Mouse (Mus musculus): ENCODE measurements at regions not wholly inside any gene's neighbourhood (a gene's known extent, or its start where the extent isn't known, plus 50 kb on each side); places are given as distances from the start of the nearest gene placed in this dataset.

DNA sequence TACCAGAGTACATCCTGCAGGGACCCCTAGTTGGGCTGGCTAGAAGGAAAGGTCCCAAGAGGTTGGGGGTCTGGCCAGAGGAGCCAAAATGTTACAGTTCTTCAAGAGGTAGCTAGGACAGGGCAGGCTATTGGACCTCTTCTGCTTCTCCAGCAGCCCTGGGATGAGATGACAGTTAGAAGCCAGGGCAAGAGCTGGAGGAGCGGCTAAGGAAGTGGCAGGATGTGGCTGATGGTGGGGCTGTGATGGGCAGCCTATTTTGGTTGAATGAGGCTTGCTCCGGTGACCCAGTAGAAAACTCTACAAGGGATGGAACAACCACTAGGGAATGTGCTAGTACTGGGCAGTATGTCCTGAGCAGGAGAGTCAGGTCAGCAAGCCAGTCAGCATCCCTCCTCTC, 82.8 kb downstream of the Ddx11 start:
- in situ Hi-C loops (cut with MboI; ENCODE audit: low sequenced_read_pairs): loop anchor here (10.0 to 25.0 kb wide), 2 partner anchors 51 to 344 kb away; no protein-coding TSS in a partner anchor

DNA sequence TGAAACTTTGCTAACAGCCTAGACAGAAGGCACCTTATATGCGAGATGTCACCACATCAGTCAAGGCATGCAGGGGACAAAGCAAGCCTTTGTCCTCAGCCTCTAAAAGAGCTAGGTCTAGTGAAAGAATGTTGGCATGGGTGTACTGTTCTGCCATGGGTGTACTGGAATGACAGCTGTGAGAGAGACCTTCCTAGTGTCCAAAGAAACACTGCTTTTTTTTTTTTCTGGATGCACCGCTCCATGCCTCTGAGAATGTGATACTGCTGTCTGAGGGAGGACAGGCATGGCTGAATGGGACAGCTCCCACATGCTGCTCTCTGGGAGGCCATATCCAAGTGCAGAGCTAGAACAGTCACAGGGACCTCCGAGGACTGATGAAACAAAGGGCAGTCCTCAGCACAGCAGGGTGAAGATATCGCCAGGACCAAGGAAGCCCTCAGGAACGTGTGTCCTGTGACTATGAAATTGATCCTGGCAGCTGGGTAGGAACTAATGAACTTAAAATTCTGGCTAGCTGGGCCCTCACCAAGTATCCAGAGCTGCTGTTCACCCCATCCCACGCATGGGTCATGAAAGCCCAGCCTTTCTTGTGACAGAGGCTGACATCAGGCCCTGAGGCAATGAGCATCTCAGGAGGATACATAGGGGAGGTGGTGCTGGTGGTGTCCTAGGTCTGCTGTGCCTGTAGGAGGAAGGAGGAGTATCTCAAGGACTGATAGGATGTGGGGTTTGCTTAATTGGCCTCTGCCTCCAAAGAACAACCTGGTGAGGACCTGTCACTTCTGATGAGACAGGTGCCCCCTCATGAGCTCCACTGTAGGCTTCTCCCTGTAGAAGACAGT, 84.6 kb downstream of the Ddx11 start:
- in situ Hi-C loops (cut with MboI; ENCODE audit: low sequenced_read_pairs): loop anchor here (10.0 to 25.0 kb wide), 2 partner anchors 53 to 346 kb away; no protein-coding TSS in a partner anchor

DNA sequence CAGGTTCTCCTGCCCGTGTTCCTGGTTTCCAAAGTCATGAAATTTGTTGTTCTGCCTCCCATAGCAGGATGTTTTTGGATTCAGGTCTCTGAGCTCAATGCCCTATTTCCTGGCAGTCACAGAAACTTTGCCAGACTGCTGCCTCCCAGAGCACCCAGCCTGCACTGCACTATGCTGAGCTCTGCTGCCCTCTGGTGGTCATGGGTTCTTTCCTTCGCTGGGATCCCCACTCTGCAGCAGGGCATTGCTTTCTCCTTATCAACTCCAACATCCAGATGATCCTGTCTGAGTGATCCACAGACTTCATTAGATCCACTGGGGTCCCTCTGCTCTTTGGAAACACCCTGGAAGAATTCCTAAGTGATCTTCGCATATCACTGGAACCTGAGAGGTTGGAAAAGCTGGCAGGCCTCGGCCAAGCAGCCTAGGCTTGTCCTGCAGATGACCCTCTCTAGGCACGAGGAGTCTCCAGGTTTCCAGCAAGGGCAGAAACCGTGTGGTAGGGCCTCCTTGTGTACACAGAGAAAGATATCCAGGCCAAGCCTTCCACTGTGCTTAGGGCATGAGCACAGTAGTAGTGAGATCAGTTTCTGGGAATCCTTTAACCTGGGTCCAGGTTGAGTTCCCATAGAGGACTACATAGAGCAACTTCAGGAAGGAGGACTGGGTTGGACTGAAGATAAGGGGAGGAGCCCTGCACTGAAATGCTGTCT, 85.6 kb downstream of the Ddx11 start:
- in situ Hi-C loops (cut with MboI; ENCODE audit: low sequenced_read_pairs): loop anchor here (10.0 to 25.0 kb wide), 2 partner anchors 54 to 347 kb away; no protein-coding TSS in a partner anchor

DNA sequence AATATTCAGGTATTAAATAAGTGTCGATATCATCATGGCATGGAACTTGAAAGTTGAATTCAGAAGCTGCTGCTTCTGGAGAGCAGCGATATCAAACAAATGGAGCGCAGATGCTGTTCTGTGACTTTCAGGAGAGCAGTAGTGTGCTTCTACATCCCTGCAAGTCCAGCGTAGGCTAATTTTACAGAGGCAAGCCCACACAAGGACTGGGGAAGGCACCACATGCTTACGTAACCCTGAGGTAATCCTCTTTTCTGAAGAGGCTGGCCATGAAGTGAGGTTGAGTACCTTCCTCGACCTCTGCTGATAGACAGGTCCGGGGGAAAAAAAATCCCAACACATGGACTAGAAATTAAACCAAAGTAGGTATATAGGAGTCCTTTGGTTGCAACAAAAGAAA, 88.2 kb downstream of the Ddx11 start:
- in situ Hi-C loops (cut with MboI; ENCODE audit: low sequenced_read_pairs): loop anchor here (25.0 kb wide), 1 partner anchor 349 kb away; no protein-coding TSS in a partner anchor

DNA sequence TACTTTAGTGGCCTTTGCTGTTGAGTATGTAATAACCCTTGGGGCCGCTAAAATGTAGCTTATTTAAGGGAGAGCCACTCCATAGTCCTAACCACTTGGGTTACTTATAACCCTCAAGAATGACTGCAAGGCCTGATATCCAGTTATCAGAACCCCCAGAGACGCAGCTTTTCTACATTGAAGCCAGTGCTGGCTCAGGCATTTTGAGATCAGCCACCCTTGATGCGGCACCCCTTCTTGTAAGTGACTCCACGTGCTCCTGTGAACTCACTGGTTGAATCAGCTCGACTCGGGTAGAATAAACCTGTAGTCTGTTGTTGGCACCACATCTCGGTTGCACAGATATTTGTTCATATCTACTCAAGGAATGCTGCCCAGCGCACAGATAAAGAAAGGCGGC, 89.3 kb downstream of the Ddx11 start:
- in situ Hi-C loops (cut with MboI; ENCODE audit: low sequenced_read_pairs): loop anchor here (25.0 kb wide), 1 partner anchor 350 kb away; no protein-coding TSS in a partner anchor

DNA sequence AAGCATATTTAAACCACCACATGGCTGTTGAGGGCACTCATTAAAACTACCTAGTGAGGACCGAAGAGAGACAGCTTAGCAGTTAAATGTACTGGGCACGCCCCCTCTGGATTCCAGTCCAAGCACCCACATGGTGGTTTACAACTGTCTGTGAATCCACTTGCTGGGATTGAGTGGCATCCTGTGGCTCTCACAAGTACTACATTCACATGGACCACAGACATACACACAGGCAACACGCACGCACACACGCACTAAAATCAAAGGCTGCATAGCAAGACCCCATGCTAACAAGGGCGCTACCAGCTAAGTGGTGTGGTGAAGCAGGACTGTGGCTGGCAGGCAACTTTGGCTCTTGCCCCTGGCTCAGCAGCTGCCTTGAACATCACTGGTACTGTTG, 95.0 kb downstream of the Ddx11 start:
- in situ Hi-C loops (cut with MboI; ENCODE audit: low sequenced_read_pairs): loop anchor here (25.0 kb wide), 1 partner anchor 356 kb away; no protein-coding TSS in a partner anchor

DNA sequence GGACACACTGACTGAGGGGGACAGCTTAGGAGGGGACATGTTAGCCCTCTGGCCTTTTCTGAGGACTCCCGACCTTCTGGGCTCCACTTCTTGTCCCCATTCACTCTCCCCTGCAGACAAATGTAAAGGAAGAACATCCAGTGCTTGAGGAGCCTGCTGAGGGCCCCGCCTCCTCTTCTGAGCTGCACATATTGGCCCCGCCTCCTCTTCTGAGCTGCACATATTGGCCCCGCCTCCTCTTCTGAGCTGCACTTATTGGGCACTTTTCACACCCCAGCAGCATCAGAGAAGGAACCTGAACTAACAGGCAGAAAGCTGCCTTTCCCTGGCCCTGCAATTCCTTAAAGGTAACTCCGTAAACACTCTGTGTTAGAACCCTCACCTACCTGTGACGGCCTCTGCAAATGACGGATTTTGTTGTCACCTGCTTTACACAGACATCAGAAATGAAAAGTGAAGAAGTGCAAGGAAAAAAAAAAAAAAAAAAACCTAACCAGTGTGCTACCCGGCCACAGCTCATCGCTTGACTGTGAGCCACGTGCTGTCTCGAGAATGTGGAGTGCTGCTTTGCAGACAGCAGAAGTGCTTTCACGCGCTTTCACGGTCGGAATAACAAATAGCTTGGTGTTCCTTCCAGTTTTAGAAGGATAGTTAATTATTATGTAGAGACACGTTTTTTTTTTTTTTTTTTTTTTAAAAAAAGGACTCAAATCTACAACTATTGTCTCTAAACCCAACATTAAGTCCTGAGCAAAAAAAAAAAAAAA, 96.5 kb downstream of the Ddx11 start:
- in situ Hi-C loops (cut with MboI; ENCODE audit: low sequenced_read_pairs): loop anchor here (25.0 kb wide), 1 partner anchor 358 kb away; no protein-coding TSS in a partner anchor

DNA sequence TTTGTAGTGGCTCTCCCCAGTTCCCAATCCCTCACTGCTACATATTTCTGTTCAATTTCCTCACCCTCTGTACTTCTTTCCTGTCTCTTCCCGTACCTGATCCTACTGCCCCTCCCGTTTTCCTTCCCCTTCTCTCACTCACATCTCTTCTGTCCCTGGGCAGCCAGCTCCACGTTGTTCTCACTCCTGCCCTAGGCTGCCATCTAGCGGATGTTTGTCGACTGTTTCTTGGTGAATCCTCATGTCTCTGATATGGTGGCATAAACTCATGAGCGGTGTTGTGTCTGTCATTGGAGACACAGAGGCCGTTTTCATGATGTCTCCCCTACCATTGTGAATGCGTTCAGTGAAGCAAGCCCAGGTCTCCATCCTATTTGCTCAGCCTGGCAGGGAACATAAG, 97.9 kb downstream of the Ddx11 start:
- in situ Hi-C loops (cut with MboI; ENCODE audit: low sequenced_read_pairs): loop anchor here (25.0 kb wide), 1 partner anchor 359 kb away; no protein-coding TSS in a partner anchor

DNA sequence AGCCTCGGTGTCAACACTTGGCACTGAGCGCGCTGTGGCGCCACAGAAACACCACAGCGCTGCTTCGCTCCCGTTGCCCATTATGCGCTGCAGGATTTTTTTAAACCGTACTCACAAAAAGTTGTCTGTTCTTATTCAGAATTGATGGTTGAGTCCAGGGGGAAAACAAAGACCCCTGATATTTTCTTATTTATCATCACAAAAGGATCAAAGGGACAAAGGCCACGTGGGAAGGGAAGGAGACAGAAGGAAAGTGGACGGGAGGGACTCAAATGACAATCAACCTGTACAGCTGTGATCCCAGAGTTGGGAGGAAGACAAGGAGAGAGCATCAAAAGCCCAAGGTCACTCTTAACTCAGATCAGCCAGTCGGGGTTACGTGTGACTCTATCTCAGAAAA, 100.4 kb downstream of the Ddx11 start:
- in situ Hi-C loops (cut with MboI; ENCODE audit: low sequenced_read_pairs): loop anchor here (25.0 kb wide), 1 partner anchor 361 kb away; no protein-coding TSS in a partner anchor

DNA sequence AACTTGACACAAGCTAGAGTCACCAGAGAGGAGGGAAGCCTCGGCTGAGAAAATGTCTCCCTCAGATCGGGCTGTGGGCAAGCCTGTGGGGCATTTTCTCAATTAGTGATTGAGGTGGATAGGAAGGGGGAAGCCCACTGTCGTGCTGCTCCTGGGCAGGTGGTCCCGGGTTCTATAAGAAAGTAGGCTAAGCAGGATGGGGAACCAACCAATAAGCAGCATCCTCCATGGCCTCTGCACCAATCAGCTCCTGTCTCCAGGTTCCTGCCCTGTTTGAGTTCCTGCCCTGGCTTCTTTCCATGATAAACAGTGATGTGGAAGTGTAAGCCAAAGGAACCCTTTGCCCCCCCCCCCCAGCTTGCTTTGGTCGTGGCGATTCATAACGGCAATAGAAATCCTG, 100.9 kb downstream of the Ddx11 start:
- in situ Hi-C loops (cut with MboI; ENCODE audit: low sequenced_read_pairs): loop anchor here (25.0 kb wide), 1 partner anchor 362 kb away; no protein-coding TSS in a partner anchor

DNA sequence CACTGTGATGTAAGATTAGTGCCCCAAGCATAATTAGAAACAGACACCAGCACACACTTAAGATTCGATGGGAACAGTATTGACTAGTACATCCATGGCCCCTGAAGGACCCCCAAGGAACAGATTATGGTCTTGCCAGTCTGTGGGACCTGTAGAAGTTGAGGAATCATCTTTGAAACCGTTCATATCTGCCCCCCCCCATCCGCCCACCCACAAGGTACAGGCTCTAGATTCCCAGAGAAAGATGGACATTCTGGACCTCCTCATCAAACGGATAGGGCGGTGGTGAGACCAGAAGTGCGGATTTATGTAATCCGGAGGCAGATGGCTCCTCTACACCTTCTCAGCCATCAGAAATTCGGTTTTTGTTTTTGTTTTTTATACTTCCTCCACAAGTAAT, 109.1 kb downstream of the Ddx11 start:
- in situ Hi-C loops (cut with MboI; ENCODE audit: low sequenced_read_pairs): no loop called here

DNA sequence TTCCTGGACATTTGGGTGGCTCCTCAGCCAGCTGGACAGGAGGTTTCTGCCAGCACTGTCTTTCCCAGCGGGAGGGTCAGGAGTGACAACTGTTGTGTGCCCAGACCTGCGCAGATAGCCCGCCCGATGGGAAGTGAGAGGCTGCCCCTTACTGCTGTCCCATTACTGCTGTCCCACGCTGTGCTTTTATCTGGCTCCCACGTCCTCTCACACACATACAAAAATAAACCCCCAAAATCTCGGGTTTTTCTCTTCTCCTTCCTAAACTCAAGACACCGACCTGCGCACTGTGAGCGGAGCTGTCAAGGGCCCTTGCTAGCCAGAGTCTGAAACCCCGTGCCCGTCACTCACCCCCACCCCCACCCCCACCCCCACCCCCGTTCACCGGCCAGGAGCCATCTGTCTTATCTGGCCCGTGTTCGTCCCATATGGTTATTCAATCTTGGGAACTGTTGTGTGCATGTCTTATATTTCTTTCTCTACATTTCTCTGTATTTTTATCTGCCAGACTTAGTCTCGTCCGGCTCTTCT, 109.6 kb downstream of the Ddx11 start:
- in situ Hi-C loops (cut with MboI; ENCODE audit: low sequenced_read_pairs): no loop called here

DNA sequence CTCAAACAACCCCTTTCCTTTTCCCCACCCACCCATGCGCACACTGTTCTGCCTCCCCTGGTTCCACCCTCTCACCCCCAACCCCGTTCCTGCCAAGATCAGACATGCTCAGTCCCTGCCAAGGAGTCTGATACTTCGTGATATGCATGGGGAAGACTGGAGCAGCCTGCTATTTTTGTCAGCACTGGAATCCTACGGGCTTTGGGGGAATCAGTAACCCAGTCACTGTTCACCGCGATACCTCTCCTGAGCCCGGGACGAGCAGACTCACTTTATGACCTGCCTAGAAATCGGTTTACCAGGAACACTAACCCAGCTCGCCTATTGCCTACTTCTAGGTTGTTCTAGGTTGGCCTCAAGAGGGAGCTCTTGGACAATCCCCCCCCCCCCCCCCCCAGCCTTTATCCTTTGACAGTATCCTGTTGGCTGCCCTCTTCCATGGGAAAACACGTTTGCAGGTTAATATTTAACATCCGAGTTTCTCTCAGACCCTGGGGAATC, 110.2 kb downstream of the Ddx11 start:
- in situ Hi-C loops (cut with MboI; ENCODE audit: low sequenced_read_pairs): no loop called here

DNA sequence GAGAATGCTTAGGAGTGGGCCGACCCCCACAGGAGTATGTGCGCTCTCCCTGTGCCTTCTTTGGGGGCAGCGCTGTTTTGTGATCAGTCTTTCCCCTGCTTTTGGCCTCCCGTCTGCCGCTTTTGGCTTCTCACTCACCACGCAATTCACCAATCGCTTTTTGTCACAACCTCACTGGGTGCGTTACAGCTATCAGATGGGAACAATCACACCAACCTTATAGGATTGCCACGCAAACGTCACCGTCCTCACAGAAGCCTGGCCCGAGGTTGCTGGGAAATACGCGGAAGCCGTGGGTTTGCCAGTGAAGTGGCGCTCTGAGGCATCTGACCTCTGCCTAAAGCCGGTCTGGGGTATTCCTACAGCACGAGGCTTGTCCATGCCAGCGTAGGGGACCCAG, 111.1 kb downstream of the Ddx11 start:
- in situ Hi-C loops (cut with MboI; ENCODE audit: low sequenced_read_pairs): no loop called here

DNA sequence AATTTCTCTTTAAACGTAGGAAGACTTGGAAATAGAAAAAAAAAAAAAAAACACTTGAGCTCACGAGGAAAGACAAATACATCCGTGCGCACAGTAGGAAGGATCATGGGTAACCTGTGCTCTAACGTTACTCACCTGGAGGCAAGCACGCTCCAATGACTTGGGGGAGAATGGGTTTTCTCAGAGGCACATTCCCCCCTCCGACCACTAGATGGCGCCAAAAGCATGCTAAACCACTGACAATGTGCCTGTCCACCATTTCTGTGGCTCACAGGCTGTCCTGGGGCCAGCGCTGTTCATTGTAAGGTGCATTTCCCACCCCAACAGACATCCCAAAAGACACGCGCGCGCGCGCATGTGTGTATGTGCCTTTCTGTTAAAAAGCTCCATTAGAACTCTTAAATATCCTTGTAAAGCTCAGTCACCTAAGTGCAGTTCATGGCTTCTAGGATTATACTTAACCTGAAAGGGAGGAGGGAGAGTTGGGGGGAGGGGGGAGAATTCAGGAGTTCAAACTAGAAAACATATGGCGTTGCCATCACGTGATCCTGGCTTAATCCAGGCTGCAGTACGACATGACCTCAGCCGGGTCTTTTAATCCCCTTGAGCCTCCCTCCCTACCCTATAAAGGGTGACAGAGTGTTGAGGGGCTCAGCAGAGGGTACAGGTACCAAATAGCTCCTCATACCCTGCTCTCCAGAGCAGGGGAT, 111.9 kb downstream of the Ddx11 start:
- in situ Hi-C loops (cut with MboI; ENCODE audit: low sequenced_read_pairs): loop anchor here (5.0 kb wide), 1 partner anchor 252 kb away; no protein-coding TSS in a partner anchor

DNA sequence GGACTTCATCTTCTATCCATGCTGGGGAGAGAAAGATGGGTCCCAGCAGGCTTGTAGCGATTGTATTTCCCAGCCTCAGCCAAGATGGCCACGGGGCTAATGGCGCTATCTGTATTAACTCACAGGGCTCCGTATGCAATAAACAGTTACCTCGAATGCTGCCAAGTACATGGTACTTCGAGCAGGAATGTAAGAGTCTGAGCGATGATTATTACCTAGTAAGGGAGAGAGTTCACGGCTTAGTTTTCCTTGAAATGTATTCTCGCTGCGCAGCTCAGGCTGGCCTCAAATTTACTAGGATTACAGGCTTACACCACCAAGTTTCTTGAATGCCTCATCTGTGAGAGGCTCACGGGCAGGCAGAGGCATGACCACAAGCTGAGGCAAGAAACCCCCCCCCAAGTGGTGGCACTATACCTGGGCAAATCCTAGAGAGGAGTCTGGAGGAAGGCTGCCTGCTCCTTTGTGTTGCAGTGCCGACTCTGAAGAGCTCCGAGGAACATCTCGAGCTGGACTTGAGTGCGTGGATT, 112.6 kb downstream of the Ddx11 start:
- in situ Hi-C loops (cut with MboI; ENCODE audit: low sequenced_read_pairs): loop anchor here (5.0 kb wide), 1 partner anchor 251 kb away; no protein-coding TSS in a partner anchor

DNA sequence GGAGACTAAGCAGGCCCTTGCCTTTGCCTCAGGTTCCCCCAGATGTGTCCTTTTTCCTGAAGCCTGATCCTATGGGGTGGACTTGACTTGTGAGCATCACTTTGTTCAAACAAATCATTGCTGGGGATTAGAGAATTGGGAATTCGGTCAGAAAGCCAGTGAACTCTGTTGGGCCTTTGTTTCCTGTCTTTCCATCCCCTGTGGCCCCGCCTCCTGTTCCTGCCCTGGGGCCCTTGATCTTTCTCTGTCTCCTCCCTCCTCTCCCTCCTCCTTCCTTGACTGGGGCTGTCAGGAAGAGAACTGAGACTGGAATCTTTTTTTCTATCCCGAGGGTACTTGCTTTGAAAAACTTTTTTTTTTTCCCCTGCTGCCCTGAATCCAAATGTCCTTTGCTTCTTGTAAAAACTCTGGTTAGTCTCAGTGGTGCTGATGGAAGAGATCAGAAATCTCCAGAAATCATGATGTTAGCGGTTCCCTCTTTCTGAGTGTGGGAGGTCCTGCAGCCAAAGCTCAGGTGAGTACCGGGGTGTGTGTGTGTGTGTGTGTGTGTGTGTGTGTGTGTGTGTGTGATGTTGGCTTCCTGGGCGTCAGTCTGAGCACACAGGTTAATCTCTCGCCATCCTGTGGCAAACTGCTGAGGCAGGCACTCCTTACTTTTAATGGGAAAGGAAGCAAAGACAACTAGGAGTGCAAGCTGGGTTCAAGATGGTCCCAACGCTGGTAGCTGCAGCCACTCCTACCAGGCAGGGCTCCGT, 118.7 kb downstream of the Ddx11 start:
- in situ Hi-C loops (cut with MboI; ENCODE audit: low sequenced_read_pairs): no loop called here

DNA sequence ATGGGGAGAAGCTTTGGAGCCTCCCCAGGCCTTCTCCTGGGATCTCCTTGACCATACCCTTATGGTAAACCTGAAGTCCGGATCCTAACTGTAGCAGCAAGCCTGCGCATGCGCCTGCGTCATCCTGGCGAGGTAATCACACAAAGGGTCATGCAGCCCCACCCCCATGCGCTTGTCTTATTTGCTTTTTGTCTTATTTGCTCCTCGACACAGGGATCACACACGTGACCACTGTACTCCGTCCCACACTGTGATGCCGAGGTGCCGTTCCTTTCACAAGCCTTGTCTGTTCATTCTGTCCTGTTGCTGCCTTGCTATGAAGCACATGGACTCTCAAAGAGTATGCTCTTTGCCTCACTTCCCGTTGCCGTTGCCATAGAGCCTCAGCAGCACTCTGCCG, 120.9 kb downstream of the Ddx11 start:
- in situ Hi-C loops (cut with MboI; ENCODE audit: low sequenced_read_pairs): no loop called here

Measured in CH12F3 (cell line).